Comparison of ENCODE assay signal across 8 mouse cellular contexts in the genomic region with DNA sequence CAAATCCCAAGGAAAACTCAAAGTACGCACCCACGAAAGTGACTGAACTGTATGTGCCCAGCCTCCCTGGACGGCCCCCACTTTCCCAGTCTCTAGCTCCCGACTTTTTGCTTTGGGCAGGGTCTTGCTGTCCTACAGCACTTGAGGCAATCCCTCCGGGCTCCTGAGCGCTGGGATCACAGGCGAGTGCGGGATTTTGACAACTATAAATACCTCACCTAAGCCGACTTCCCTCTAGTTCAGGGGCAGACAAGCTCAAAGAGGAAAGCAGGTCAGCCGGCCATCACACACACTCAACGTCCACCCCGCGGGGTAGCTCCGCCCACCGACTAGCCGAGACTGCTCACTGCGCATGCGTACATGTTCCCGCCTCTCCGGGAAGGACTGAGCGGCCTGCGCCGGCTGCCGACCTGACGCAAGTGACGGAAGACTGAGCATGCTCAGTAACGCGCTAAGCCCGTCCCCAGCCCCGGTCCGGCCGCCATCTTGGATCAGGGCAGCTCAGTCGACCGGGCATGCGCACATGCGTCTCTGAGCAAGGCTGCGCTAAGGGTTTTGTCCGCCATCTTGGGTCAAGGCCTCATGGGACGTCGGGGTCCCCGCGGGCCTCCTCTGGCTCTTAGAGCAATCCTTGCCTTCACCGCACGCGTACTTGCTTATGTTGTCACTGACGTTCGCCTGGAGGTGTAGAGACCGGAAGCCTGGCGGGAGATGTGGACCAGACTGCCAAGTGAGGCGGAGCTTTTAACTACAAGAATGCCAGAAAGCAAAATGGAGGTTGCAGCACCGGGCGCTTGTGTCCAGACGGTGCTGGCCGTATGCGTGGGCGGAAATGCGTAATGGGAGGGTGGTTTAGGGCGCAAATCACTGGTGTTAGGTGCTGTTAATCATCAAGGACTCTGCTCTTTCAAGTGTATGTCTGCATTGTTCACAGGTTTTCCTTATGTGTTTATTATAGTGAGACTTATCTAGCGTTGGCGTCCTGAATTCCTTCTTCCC. TPM values are rescaled to one million over a fixed set of nuclear protein-coding genes. Genes with fewer than 3 reads are reported as not detected.
A peak's percentile ranks its signal among the peaks of the same experiment; 100 is the strongest.
DNase-seq lines count a peak whose midpoint lies in the region; ATAC-seq lines count a peak whose summit lies in the region.

A gene (minus strand): TSS at position 545 of the 999 bp plus-strand sequence.

- peak within 1 kb of the TSS; percentile 79 for H3K4me3 ChIP-seq in intestine, embryonic 14.5 days (ENCODE audit: low read depth, low read length)

- H3K9ac ChIP-seq in intestine, embryonic 14.5 days (ENCODE audit: low read length), result peak within 1 kb of the TSS; percentile 83

- H3K36me3 ChIP-seq in intestine, embryonic 14.5 days (ENCODE audit: control insufficient read depth, insufficient read depth, low read length), result peaks cover 18% of the 10 kb centered on the region

- peak; percentile 98 to 99 for DNase-seq in adrenal gland, adult 18-20 months (ENCODE audit: low spot score in 2 of 2)
- DNase-seq in embryo, embryonic 11 days, result peak; percentile 100
- peak; percentile 100 for DNase-seq in gastrocnemius, postnatal 25 days
- DNase-seq in intestine, embryonic 14.5 days (ENCODE audit: low spot score), result peak; percentile 99
- peak; percentile 99 to 100 for DNase-seq in left cerebral cortex, postnatal 14 days (ENCODE audit: low spot score in 2 of 2)
- DNase-seq in mesoderm, embryonic 11.5 days (ENCODE audit: low read depth, low spot score), result peak; percentile 100
- DNase-seq in right cerebral cortex, postnatal 36 days (ENCODE audit: low spot score in 2 of 2), result peak; percentile 98 to 99
- peak; percentile 100 for DNase-seq in yolk sac, embryonic 10.5 days (ENCODE audit: low spot score)

- intact Hi-C loops in left cerebral cortex, postnatal 14 days (cut with DNase I), result loop anchor here (10.0 kb wide), 1 partner anchor 404 kb away; a partner anchor contains a TSS

- H3K27me3 ChIP-seq in intestine, embryonic 14.5 days (replicated peaks; ENCODE audit: control insufficient read depth, insufficient read depth, low read length), result no peaks in the 10 kb centered on the region

- peak; percentile 99 for ATAC-seq in intestine, embryonic 14.5 days (replicated peaks; ENCODE audit: low FRiP score, low TSS enrichment, low read depth)

- H3K9me3 ChIP-seq in intestine, embryonic 14.5 days (ENCODE audit: control insufficient read depth, low read length), result no peaks in the 10 kb centered on the region

- under 1% methylated on average over 60 of the region's 60 CpGs for WGBS in intestine, embryonic 14.5 days

- H3K27ac ChIP-seq in intestine, embryonic 14.5 days (ENCODE audit: low read depth), result peak within 1 kb of the TSS; percentile 99

- peaks cover 13% of the 10 kb centered on the region for H3K4me1 ChIP-seq in intestine, embryonic 14.5 days (replicated peaks; ENCODE audit: control insufficient read depth, insufficient read depth, low read length)

- peak within 1 kb of the TSS; percentile 87 for H3K4me2 ChIP-seq in intestine, embryonic 14.5 days (ENCODE audit: low read length)

RNA-seq across cellular contexts. Expression of the gene that starts here (rescaled TPM):
- 10 to 100 TPM; 45.2 to 57.2 TPM for total RNA-seq in adrenal gland, adult 18-20 months (2021)
- total RNA-seq in gastrocnemius, postnatal 25 days (2021), result 10 to 100 TPM; 30.6 to 31.5 TPM
- 81.9 and 86.6 TPM in 2 replicates for polyA plus RNA-seq in intestine, embryonic 14.5 days (2014; fragmentation: Nextera tagmentation; extraction: Ambion mirVana)
- total RNA-seq in left cerebral cortex, postnatal 14 days (2021), result 10 to 100 TPM; 31.3 to 31.6 TPM

Comparison
In these comparisons a context has a peak if more than half of its experiments do, and no peak if none do; other contexts are left out.
1. Peak in every context shown above with its lines: DNase-seq, ATAC-seq, H3K4me3 ChIP-seq and H3K27ac ChIP-seq.